Mouse (Mus musculus) layer of hippocampus, adult 9-10 months (tissue): ENCODE results near the gene Mapk10.
"Not testable (repeated sequence)": the region's sequence is repeated elsewhere in the genome, so short reads cannot be mapped to it uniquely, and the experiment has no call there.

Source experiments
- DNase-seq: peaks from one replicate; pipeline ENCODE4 v3.0.0; 2022; ENCODE audit warnings: low spot score

Mapk10 gene

DNA sequence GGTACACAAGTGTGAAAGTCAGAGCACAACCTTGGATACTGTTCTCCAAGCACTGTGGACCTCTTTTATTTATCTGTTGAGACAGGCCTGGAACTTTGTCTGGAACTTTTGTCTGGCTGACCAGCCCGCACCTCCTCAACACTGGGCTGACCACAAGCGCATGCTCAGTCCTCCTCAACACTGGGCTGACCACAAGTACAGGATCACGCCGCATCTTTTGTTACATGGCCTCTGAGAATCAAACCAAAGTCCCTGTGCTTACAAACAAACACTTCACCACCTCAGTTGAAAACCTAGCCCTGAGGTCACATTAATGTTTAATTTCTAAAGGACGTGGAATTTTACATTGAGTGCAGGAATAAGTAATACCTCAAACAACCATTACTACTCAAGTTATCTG is 246.7 kb downstream of the Mapk10 start:
- DNase-seq = no peak

DNA sequence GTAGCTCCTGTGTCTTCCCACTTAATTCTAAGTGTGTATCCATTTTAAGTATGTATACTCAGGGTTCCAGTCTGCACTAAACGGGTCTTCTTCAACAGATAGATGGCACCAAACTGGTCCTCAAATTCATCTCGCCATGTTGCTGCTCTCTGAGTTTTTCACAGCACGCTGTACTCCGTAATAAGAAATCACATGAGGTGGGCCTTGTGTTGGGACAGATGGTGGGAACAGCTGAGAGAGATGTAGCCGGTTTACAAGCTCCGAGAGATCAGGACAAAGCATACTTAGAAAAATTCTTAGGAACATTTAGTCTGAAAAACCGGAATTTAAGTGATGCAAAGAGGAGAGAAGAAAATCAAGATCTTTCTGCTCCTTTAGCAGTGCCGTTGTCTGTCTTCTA is 257.7 kb downstream of the Mapk10 start:
- peak; percentile 71 for DNase-seq

DNA sequence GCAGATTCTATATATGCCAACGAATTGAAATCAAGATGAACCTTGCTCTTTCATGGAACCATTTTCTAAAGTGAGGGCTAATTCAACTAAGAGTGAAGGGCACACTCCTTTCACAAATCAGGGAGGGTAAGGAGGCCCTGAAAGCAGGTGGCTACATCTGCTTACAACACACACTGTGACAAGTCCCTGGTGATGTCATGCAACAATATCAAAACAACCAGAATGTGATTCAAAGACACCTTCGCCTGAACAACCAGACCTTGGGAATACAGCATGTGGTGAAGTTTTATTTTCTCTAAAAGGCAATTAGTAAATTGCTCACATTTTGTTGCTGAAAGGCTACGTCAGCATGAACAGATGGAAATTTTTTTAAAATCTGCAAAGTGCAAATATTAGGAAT is 258.2 kb downstream of the Mapk10 start:
- DNase-seq = no peak

DNA sequence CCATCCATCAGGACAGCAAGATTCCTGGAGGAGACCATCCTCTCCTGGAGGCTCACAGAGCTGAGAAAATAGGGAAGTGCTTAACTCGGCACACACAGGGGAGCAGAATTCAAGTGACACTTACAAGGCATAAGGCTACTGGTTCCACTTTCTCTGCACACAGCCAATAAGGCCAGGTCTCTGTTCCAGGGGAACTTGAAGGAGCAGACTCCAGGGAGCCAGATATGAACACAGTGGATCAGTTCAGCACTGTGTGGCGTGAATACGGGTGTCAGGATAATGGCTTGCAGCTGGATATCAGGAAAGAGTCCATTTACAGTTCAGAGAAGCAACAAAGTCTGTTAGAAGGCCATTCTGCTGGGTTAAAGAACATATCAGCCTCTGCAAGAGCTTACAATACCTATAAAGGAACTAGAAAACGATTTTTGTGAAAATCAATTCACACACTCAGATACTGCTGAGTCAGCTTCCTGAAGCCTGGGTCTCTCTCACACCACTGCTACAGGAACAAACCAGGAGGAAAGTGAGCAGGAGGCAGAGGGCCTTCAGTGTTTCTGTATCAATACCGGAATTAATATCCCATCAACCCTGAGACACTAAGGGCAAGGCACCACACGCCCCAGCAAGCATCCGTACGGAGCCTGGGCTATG is 263.9 kb downstream of the Mapk10 start:
- no peak for DNase-seq

DNA sequence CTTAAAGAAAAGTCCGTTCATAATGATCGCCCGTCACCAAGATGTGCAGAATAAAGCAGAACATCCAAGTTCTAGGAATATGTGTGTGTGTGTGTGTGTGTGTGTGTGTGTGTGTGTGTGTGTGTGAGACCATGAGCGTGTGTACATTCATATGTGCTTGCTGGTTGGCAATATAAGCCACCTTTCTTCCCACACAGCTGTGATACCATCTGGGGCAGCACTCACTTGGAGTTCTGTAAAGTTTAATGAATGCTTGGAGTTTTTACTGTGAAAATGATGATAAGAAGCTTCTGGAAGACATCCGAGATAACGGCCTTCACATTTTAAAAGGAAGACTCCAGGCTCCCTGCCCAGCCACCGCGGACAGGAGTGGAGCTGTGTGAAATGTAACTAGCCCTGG is 264.5 kb downstream of the Mapk10 start:
- DNase-seq = peak; percentile 31

DNA sequence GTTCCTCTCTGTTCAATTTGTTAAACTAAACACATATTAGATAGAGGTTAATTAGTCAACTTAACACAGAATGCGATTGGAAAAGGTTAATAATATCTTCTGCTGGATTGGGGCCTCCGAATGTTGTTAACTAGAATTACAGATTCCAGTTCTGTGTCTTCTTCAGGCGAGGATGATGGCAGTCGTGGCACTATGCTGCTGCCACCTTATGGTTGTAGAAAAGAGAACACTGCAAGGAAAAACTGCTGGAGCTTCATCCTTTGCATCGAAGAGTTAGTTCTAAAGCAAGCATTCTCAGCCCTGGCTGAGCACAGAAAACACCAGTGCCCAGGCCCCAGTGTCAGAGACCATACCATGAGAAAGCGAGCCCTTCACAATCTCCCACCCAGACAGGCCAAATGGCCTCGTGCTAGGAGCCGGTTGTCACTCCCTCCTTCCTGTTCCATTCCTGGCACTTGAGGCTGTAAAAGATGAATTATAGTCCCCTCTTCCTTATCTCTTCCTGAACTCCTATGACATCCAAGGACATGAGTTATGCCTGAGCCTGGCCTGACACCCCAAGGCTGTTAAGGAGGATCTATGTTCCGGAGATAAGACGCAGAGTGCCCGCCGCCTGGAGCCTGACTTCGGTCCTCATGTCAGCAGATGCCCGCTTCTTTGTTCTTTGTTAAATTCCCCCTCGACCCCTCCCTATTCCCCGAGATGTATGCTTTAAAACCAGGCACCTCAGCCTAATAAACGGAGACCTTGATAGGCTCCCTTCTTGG is 267.1 kb downstream of the Mapk10 start:
- not testable (repeated sequence) for DNase-seq

DNA sequence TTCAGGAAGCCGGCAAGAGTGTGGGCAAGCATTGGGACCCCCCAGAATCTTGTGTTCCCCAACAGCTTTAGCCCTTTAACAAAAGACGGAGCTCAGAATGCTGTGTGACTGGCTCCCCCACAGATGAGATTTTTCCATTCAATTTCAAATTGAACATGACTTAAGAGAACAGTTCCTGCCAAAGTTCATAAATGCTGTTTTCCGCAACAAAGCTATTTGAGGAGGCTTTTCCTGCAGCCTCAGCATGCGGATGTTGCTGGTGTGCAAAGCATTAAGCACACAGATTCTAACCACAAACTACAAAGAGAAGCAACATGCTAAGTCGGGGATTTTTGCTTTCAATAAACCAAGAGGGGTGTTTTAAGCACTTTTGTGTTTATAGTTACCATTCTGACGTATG is 281.0 kb downstream of the Mapk10 start:
- no peak for DNase-seq

DNA sequence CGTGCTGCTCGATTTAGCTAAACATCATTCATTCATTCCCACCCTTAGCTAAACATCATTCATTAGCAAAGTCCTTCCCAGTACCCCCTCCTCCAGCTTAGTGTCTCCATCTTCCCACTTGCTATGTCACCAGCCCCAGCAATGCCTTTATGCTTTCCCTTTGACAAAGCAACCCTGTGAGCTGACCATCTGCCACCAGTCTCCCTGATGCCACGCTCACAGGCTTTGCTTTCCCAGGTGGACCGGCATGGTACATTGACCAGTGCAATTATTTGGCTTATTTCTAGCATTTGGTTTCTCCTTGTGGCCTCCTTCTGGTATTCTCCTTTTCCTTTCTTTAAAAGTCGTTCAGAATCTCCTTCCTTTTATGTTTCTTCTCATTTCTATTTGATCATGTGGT is 284.3 kb downstream of the Mapk10 start:
- no peak for DNase-seq

DNA sequence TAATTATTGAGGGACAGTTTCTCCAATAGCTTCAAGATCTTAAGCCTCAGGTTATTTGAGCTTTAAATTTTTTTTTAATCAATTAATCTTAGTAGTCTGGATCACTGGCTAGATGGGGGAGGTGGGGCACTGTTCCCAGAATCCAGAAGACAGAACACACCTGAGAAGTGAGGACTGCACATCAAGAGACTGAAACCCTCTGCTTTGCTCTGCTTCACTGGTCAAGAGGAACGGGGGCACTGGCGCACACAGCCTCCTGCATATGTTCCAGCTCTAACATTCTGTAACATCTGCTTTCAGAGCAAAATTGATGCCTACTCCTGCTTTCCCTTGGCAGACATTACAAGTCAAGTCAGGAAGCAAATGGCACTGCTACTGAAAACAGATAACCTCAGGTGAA is 290.9 kb downstream of the Mapk10 start:
- no peak for DNase-seq

DNA sequence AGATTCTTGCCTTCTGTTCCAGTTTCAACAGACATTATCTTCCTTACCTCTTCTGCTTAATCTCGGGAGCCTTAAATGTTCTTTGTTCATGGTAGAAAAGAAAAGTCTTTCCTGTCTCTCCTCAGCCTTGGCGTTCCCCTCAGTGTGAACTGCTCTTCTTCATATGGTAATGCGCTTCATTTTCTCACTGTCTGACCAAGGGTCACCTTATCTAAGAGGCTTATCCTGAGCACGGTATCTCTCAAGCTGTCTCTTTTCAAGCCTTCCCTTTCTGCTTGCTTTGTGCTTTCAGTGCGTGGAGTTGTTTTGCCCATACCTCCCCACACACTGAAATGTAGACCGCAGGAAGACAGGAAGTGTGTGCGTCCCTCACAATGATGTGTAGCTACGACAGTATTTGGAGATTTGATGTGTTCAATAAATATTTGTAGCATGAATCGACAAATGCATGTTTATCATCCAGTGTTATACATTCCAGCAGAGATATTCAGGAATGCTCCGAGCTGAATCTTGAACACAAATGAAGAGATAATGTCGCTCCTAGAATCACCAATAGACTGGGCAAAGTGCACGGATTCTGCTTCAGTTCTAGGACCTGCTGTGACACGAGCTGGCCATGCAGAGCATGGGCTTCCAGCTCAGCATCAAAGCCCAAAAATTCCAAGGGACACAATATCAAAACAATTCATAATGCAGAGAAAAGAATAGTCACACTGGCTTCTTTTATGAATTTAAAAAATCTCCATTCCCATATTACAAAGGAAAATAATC is 305.5 kb downstream of the Mapk10 start:
- DNase-seq = no peak

DNA sequence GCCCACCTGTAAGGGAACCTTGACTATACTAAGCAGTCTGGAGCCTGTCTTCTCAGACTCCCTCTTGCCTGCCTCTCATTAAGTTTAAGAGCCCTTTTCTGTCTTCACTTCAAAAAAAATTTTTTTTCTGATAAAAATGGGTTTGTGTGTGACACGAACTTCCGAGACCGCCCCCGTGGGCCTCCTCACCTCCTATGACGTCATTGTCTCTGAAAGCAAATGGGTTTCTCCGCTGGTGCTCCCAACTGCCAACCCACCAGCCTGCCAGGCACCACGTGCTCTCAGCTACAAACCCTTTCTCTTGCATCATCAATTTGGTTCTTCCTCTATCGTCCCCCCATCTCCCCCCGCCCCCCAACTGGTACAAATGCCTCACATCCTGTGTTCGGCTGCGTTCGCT is 307.1 kb downstream of the Mapk10 start:
- no peak for DNase-seq

DNA sequence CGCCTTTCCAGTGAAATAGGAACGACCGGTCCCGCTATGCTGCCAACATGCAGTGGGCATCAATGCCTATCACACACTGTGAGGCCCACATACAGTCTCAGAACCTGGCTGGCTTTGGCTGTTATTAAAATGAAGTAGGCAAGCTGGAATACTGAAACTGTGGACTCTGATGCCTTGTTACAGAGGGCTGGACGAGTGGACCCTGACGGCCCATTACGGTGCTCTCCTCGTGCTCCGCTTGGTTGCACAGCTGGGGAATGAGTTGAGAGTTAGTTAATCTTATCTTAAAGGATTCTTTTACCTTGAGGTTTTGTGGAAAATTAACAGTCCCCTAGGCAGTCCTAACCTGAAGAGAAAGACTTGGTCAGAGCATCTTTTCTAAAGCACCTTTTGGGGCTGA is 307.6 kb downstream of the Mapk10 start:
- no peak for DNase-seq

DNA sequence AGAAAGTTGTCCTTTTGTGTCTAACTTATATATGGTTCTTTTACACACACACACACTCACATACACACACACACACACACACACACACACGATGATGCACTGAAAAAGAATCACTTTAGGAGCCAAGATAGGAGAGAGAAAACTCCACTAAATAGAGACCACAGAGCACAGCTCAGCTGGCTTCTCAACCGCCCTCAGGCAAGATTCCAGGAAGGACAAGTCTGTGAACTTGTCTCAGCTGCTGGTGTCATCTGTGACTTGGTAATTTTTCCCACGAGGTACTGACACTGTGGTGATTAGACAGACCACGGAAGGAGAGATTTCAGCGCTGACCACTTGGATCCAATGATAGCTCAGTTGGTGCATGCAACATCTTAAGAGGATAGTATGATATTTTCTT is 310.0 kb downstream of the Mapk10 start:
- DNase-seq = no peak

DNA sequence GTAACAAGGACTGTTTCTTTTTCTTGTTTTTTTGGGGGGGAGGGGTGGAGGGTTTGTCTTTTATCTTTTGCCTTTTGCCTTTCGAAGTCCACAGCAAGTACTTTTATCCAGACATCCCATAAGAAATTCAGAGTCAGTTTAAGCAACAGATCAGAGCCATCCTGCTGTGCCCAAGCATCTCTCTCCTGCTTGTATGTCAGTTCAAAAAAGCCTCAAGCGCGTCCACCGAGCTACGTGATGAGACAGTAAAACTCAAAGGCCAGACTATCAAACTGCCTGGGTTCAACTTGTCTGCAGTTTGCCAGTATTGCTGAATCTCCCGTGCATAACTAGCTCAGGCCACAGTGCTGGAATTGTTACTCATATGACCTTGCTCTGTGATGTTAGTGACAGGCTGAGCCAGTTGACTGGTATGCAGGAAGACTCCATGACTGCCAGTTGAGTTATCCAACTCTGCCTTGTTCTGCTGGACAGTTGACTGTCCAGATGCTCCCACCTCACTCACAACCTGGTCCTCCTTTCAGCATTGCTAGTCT is 311.4 kb downstream of the Mapk10 start:
- DNase-seq = no peak

DNA sequence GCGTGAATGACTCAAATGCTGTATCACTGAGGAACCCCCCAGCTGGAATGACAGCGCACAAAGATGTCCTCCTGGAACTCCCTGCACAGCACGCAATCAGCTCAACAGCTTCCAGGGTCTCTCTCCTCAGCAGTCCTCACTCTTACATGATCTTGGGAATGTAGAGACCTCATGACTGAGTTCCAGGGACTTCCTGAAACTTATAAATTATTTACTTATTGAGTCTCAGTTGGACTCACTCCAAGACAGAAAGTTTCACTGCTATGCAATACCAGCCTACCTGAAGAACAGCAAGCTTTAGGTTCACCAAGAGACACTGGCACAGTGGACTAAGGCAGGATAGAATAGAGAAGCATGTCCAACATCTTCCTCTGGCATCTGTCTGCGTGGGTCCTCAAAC is 312.8 kb downstream of the Mapk10 start:
- no peak for DNase-seq

DNA sequence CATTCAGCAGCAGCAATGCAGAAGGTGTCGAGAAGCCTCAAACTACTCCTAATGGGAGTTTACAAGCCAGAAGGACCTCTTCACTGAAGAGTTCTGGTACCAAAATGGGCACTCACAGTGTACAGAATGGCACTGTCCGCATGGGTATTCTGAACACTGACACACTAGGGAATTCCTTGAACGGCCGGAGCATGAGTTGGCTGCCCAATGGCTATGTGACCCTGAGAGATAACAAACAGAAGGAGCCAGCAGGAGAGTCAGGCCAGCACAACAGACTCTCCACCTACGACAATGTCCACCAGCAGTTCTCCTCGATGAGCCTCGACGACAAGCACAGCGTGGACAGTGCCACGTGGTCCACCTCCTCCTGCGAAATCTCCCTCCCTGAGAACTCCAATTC is 318.9 kb downstream of the Mapk10 start:
- no peak for DNase-seq

DNA sequence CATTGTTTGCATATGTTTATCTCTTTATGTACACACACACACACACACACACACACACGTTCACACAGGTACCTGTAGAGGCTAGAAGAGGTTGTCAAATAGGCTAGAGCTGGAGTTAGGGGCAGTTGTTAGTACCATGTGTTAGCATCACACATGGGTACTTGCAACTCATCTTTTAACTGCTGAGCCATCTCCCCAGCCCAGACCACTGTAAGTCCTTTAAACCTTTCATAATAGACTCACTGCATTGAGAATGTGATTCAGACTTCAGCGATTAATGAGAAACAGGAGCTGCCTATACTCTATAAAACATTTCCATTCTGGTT is 322.0 kb downstream of the Mapk10 start:
- no peak for DNase-seq

DNA sequence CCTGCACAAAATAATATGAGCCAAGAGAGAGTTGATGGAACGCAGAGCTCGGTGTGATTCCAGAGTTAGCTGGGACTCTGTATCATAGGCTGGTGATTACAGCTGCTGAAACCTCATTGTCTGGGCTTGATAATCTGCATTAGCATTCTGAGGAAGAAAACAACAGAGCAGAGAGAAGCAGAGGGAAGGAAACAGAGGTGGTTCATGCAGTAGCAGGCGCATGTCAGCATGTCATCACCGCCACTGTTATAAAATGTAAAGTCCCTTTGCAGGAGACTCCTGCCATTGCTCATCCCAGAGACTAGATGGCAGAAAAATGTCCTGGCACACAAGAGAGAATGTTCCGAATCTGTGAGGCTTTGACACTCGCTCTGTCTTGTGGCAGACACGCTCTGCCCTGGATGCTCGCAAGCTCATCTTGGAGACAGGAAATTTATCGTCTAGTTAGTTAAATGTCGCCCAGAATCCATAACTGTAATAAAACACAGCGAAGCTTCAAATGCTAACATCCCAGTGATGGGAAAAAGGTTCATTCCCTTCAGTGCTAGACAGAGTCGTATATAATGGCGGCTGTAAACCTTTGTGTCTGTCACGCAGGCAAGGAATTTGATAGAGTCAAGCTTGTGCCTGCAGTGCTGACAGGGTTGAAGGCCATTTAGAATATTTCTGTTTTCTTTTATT is 322.5 kb downstream of the Mapk10 start:
- no peak for DNase-seq

DNA sequence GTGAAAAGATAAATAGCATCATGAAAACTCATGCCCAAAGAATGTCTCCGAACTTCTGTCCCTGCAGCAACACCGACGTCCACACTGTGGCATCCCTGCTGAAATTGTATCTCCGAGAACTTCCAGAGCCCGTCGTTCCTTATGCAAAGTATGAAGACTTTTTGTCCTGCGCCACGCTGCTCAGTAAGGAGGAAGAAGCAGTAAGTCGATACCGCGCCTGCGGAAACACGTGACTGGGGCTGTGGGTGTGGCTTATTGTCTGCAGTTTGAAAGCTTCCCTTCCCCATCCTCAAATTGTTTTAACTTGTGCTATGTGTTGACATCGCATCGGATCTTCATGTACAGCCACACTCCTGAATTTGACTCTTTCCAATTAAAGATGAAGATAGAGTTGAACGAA is 335.5 kb downstream of the Mapk10 start:
- DNase-seq = no peak

DNA sequence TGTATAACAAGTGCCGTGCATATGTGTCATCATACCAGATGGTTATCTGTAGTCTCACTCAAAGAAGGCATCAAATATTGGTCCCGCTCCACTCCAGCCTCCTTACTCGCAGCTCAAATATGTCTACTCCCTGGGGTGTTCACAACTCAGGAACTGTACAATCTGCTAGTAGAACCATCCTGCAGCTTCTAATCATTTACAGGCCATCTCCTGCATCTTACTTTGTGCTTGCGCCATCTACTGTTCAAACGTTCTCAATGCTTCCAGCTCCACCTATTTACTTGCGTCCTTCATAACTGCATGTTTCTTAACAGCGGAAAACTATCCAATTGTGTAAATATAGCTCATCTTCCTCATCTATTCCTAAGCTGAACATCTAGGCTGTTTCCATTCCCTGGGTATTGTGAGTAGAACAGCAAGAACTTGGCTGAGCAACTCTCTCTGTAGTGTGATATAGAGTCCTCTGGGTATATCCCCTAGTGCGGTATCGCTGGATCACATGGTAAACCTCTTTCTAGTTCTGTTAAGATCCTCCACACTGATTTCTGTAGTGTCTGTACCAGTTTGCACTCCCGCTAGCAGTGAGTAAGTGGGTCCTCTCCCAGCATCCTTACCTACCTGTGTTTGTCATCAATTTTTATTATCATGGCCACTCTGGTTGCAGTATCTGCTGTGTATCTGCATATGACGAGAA is 336.4 kb downstream of the Mapk10 start:
- peak; percentile 92 for DNase-seq

DNA sequence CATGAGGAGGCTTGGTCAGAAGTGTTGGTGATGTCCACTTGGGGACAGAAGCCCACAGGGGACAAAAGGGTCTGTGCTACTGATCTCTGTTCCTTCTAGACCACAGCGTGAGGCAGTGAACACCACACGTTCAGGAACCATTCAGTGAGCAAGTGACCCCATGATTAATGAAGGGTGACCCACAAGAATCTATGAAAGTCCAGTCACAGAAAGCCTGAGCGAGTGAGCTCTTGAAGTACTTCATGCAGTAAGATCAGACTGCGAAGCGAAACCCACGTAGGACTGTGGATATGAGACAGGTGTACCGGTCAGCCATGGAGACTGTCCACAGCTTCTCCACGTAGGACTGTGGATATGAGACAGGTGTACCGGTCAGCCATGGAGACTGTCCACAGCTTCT is 338.1 kb downstream of the Mapk10 start:
- DNase-seq = not testable (repeated sequence)

DNA sequence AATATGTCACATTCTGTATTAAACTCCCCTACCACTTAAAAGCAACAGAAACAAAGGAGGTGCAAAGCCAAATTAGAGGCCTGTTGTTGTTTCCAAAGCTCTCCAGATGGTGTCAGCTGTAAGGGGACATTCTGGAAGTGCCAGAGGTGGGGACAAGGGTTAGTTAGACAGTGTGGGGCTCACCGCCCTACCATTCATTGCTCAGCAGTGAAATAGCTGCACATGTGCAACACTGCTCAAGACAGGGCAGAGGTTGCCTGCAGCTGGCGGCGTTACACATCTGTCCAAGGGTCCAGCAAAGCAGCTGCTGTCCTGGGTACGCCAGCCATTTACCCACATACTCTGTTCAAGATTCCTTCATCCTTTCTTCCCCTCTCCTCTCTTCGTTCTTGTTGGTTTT is 342.9 kb downstream of the Mapk10 start:
- DNase-seq = no peak
